Mouse (Mus musculus): ENCODE results near the gene Slc25a30.

- TF ChIP-seq CTCF (conservative IDR thresholded peaks at IDR 0.05 in 1 of 2, IDR thresholded peaks at IDR 0.05 in 1 of 2; ENCODE audit: low read depth in 2 of 2, low read length in 2 of 2) (no peak), POLR2AphosphoS2 (IDR thresholded peaks at IDR 0.05; ENCODE audit: low read depth, low read length) (no peak), RAD21 (IDR thresholded peaks at IDR 0.05; ENCODE audit: low read depth, low read length) (no peak), GABPA (IDR thresholded peaks at IDR 0.05; ENCODE audit: insufficient replicate concordance, low read depth, low read length) (no peak), ZKSCAN1 (IDR thresholded peaks at IDR 0.05; ENCODE audit: borderline replicate concordance, low read depth, low read length) (no peak), USF2 (conservative IDR thresholded peaks at IDR 0.05; ENCODE audit: low read depth, low read length) (no peak), EP300 (IDR thresholded peaks at IDR 0.05; ENCODE audit: low read length) (no peak), CHD2 (IDR thresholded peaks at IDR 0.05; ENCODE audit: low read length) (no peak), POLR2A (IDR thresholded peaks at IDR 0.05; ENCODE audit: low read depth, low read length) (no peak), MAX (IDR thresholded peaks at IDR 0.05; ENCODE audit: low read length) (no peak), NELFE (IDR thresholded peaks at IDR 0.05; ENCODE audit: low read depth, low read length) (no peak), BHLHE40 (IDR thresholded peaks at IDR 0.05; ENCODE audit: low read depth, low read length) (no peak), JUND (conservative IDR thresholded peaks at IDR 0.05; ENCODE audit: low read depth, low read length) (no peak), PAX5 (IDR thresholded peaks at IDR 0.05; ENCODE audit: low read length) (no peak)
Measured at GRCm38 (mm10) chr14:75826851-75827410, 40.1 kb upstream of the Slc25a30 start.
